In the genomic region with DNA sequence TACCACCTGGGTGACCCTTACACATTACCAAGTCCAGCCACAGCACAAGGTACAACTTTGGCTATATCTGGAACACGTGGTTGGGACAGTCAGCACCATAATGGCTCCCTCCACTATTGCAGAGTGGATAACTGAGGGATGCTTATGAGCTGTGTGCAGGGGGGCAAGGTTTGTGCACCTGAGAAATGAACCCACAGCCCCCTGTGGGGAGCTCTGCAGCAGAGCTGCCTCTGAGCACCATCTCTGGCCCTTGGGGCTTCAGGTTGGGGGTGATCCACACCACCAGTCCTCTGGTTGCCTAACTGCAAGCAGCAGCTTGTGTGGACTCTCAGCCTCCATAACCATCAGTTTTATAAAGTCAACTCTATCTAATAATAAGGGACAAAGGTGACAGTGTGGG, we compare ENCODE assay signal across 28 mouse cellular contexts.
"Had no signal": no experiment of that assay in that cellular context is flagged by ENCODE, and none has a peak within 500 bp of the region (broad histone marks: within the 10 kb centered on the region; RNA-seq: fewer than 3 reads in every experiment).

No protein-coding gene starts in this region.

- H3K36me3 ChIP-seq: embryonic facial prominence, embryonic 10.5 days; embryonic facial prominence, embryonic 12.5 days; embryonic facial prominence, embryonic 13.5 days; embryonic facial prominence, embryonic 15.5 days; forebrain, embryonic 12.5 days; forebrain, embryonic 15.5 days had no signal

- H3K4me2 ChIP-seq: embryonic facial prominence, embryonic 12.5 days; embryonic facial prominence, embryonic 13.5 days; embryonic facial prominence, embryonic 15.5 days; forebrain, embryonic 12.5 days; forebrain, embryonic 13.5 days; forebrain, embryonic 15.5 days had no signal

- DNase-seq: cerebellum, adult 18-20 months; cerebellum, adult 2 months; cerebellum, adult 8-10 months; cerebellum, adult 9-10 months; cerebellum, adult 9-11 months; cerebellum, postnatal 10 days; cerebellum, postnatal 14 days; cerebellum, postnatal 25 days; cerebellum, postnatal 36 days; embryo, embryonic 11 days; forebrain, postnatal 0 days; gastrocnemius, adult 2 months; gastrocnemius, postnatal 10 days; gastrocnemius, postnatal 14 days; gastrocnemius, postnatal 25 days; gastrocnemius, postnatal 36 days; heart, adult 18-20 months; heart, adult 2 months had no signal

- H3K27ac ChIP-seq: embryonic facial prominence, embryonic 10.5 days; embryonic facial prominence, embryonic 12.5 days; embryonic facial prominence, embryonic 13.5 days; embryonic facial prominence, embryonic 15.5 days; forebrain, embryonic 12.5 days; forebrain, embryonic 13.5 days; forebrain, embryonic 15.5 days; gastrocnemius, adult 2 months; heart, adult 2 months had no signal

- H3K4me3 ChIP-seq: embryonic facial prominence, embryonic 10.5 days; embryonic facial prominence, embryonic 12.5 days; embryonic facial prominence, embryonic 13.5 days; embryonic facial prominence, embryonic 15.5 days; erythroblast, embryonic 14.5 days; forebrain, embryonic 12.5 days; forebrain, embryonic 13.5 days; forebrain, embryonic 15.5 days; gastrocnemius, adult 2 months; heart, adult 2 months had no signal

- H3K27me3 ChIP-seq: embryonic facial prominence, embryonic 12.5 days; embryonic facial prominence, embryonic 13.5 days; embryonic facial prominence, embryonic 15.5 days; forebrain, embryonic 12.5 days; forebrain, embryonic 13.5 days; forebrain, embryonic 15.5 days had no signal

- ATAC-seq: forebrain, embryonic 13.5 days; forebrain, embryonic 14.5 days; forebrain, embryonic 15.5 days; forebrain, embryonic 16.5 days; forebrain, postnatal 0 days had no signal

- H3K4me1 ChIP-seq: embryonic facial prominence, embryonic 10.5 days; embryonic facial prominence, embryonic 12.5 days; forebrain, embryonic 12.5 days; forebrain, embryonic 13.5 days; forebrain, embryonic 15.5 days had no signal

- H3K9ac ChIP-seq: embryonic facial prominence, embryonic 12.5 days; embryonic facial prominence, embryonic 13.5 days; embryonic facial prominence, embryonic 15.5 days; forebrain, embryonic 12.5 days; forebrain, embryonic 13.5 days; forebrain, embryonic 15.5 days; forebrain, postnatal 0 days had no signal

- H3K9me3 ChIP-seq: embryonic facial prominence, embryonic 10.5 days; embryonic facial prominence, embryonic 12.5 days; embryonic facial prominence, embryonic 13.5 days; embryonic facial prominence, embryonic 15.5 days; forebrain, embryonic 12.5 days; forebrain, embryonic 13.5 days; forebrain, embryonic 15.5 days had no signal
